Mouse (Mus musculus): ENCODE measurements around the gene Adamts10. TPM values are rescaled to one million over a fixed set of nuclear protein-coding genes. Genes with fewer than 3 reads are reported as not detected.

Gene Adamts10
- polyA plus RNA-seq (2015; fragmentation: Nextera tagmentation; extraction: Ambion mirVana), result 19.6 and 21.0 TPM in 2 replicates

GRCm38 (mm10) chr17:33523918-33524755 is at the start of gene Adamts10:
TSS of gene Adamts10 (plus strand) at chr17:33524204.
- peak; percentile 78 for DNase-seq (ENCODE audit: low spot score)

- peak; percentile 90 for DNase-seq (ENCODE audit: low spot score)
Observed at GRCm38 (mm10) chr17:33484020-33484419, 40.0 kb upstream of the Adamts10 start.

- DNase-seq (ENCODE audit: low spot score), result no peak
Observed at GRCm38 (mm10) chr17:33487211-33487610, 36.8 kb upstream of the Adamts10 start.

- DNase-seq (ENCODE audit: low spot score), result no peak
Observed at GRCm38 (mm10) chr17:33487652-33488051, 36.4 kb upstream of the Adamts10 start.

- DNase-seq (ENCODE audit: low spot score), result no peak
Observed at GRCm38 (mm10) chr17:33491371-33491770, 32.6 kb upstream of the Adamts10 start.

- peak; percentile 69 for DNase-seq (ENCODE audit: low spot score)
Observed at GRCm38 (mm10) chr17:33493065-33493464, 30.9 kb upstream of the Adamts10 start.

GRCm38 (mm10) chr17:33494586-33494985 is 29.4 kb upstream of the Adamts10 start:
- no peak for DNase-seq (ENCODE audit: low spot score)

- DNase-seq (ENCODE audit: low spot score), result no peak
Observed at GRCm38 (mm10) chr17:33498918-33499317, 25.1 kb upstream of the Adamts10 start.

- no peak for DNase-seq (ENCODE audit: low spot score)
Observed at GRCm38 (mm10) chr17:33508386-33508785, 15.6 kb upstream of the Adamts10 start.

- DNase-seq (ENCODE audit: low spot score), result no peak
Observed at GRCm38 (mm10) chr17:33510172-33510571, 13.8 kb upstream of the Adamts10 start.

- no peak for DNase-seq (ENCODE audit: low spot score)
Observed at GRCm38 (mm10) chr17:33512441-33513415, 11.3 kb upstream of the Adamts10 start.

- peak; percentile 27 for DNase-seq (ENCODE audit: low spot score)
Observed at GRCm38 (mm10) chr17:33513874-33514273, 10.1 kb upstream of the Adamts10 start.

- DNase-seq (ENCODE audit: low spot score), result no peak
Observed at GRCm38 (mm10) chr17:33520366-33520765, 3.6 kb upstream of the Adamts10 start.

GRCm38 (mm10) chr17:33523431-33523917 is 530 bp upstream of the Adamts10 start:
- DNase-seq (ENCODE audit: low spot score), result no peak

GRCm38 (mm10) chr17:33524806-33525373 is 886 bp downstream of the Adamts10 start:
- DNase-seq (ENCODE audit: low spot score), result no peak

- no peak for DNase-seq (ENCODE audit: low spot score)
Observed at GRCm38 (mm10) chr17:33526506-33526905, 2.5 kb downstream of the Adamts10 start.

- peak; percentile 60 for DNase-seq (ENCODE audit: low spot score)
Observed at GRCm38 (mm10) chr17:33539106-33539675, 15.2 kb downstream of the Adamts10 start.

GRCm38 (mm10) chr17:33539878-33540277 is 15.9 kb downstream of the Adamts10 start:
- no peak for DNase-seq (ENCODE audit: low spot score)

GRCm38 (mm10) chr17:33549212-33549611 is 25.2 kb downstream of the Adamts10 start:
- no peak for DNase-seq (ENCODE audit: low spot score)

- no peak for DNase-seq (ENCODE audit: low spot score)
Observed at GRCm38 (mm10) chr17:33550388-33550787, 26.4 kb downstream of the Adamts10 start.

GRCm38 (mm10) chr17:33552113-33552512 is 28.1 kb downstream of the Adamts10 start:
- DNase-seq (ENCODE audit: low spot score), result no peak

All from thymus, postnatal 0 days (tissue).